Mouse (Mus musculus) lung, postnatal 0 days (tissue): ENCODE measurements around the gene 1700020A23Rik. TPM values are rescaled to one million over a fixed set of nuclear protein-coding genes. Genes with fewer than 3 reads are reported as not detected.
"Not testable (repeated sequence)": the region's sequence is repeated elsewhere in the genome, so short reads cannot be mapped to it uniquely, and the experiment has no call there.

ENCODE experiments used
- ATAC-seq: fragments of 200-750 bp; cut with Nextera tagmentation; 2 replicates; pipeline ENCODE4 v1.8.0; 2017; ENCODE audit warnings: moderate library complexity
- DNase-seq: peaks from one replicate; pipeline ENCODE4 v3.0.0-alpha.2; 2016; ENCODE audit warnings: low spot score
- H3K27ac ChIP-seq: fragments of 300-500 bp; sonication (generic); 2 replicates; pipeline ENCODE4 v1.5.1; 2014; ENCODE audit warnings: antibody characterized with exemption, mild to moderate bottlenecking, low read length, mixed read lengths
- H3K27me3 ChIP-seq: fragments of 300-500 bp; sonication (generic); replicated peaks from 2 replicates; pipeline ENCODE4 v1.6.1; 2014; ENCODE audit warnings: low read length, mixed read lengths; ENCODE audit not compliant: insufficient read depth
- H3K36me3 ChIP-seq: fragments of 300-500 bp; sonication (generic); 2 replicates; pipeline ENCODE4 v1.6.1; 2014; ENCODE audit warnings: low read length, mixed read lengths; ENCODE audit not compliant: insufficient read depth
- H3K4me1 ChIP-seq: fragments of 300-500 bp; sonication (generic); 2 replicates; pipeline ENCODE4 v1.6.1; 2014; ENCODE audit warnings: antibody characterized with exemption, low read depth, low read length, mixed read lengths; ENCODE audit not compliant: insufficient read depth
- H3K4me2 ChIP-seq: fragments of 300-500 bp; sonication (generic); replicated peaks from 2 replicates; pipeline ENCODE4 v1.6.1; 2014; ENCODE audit warnings: low read depth, mild to moderate bottlenecking, low read length, moderate library complexity, mixed read lengths
- H3K4me3 ChIP-seq: fragments of 300-500 bp; sonication (generic); 2 replicates; pipeline ENCODE4 v1.5.1; 2014; ENCODE audit warnings: low read depth, low read length
- H3K9ac ChIP-seq: fragments of 300-500 bp; sonication (generic); replicated peaks from 2 replicates; pipeline ENCODE4 v1.6.1; 2014; ENCODE audit warnings: low read depth, mild to moderate bottlenecking
- H3K9me3 ChIP-seq: fragments of 300-500 bp; sonication (generic); 2 replicates; pipeline ENCODE4 v1.6.1; 2016; ENCODE audit warnings: low read length, mixed read lengths
- CTCF ChIP-seq: IDR thresholded peaks from 2 replicates; pipeline ENCODE4 v1.5.1; 2016; ENCODE audit warnings: antibody characterized with exemption, mild to moderate bottlenecking
- EP300 ChIP-seq: IDR thresholded peaks from 2 replicates; pipeline ENCODE4 v1.6.1; 2016; ENCODE audit warnings: antibody characterized with exemption, mild to moderate bottlenecking, control low read depth
- WGBS: fragments of 180-500 bp; shearing (Covaris S2); extraction: QIAGEN DNeasy Blood & Tissue Kit; methylation state at CpG from one replicate; pipeline ENCODE4 v1.1.7; 2014; 5-methylcytosine and 5-hydroxymethylcytosine counted together
- polyA plus RNA-seq: library from polyadenylated mRNA; unstranded; fragments of >200 nt; fragmentation: Nextera tagmentation; extraction: Ambion mirVana; gene quantifications from 2 replicates; pipeline ENCODE4 v1.2.1, GENCODE M21; 2015

1700020A23Rik gene
- polyA plus RNA-seq, result not detected in 2 replicates

DNA sequence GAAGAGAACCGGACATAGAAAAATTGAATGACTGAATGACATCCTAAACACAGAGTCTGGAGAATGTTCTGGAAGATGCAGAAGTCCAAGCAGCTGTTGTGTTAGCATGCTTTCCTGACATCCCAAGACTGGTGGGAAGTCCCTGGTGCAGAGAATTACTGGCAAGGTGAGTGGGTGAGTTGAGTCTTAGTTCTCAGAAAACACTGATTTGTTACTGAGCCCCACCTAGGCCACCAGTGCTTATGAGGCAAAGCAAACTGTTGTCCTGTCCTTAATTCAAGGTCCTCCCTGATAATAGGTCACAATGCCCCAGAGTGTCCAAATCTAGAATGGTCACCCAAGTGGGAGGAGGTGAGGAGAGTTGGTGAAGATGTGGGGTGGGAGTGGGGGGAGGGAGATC lies at the start of gene 1700020A23Rik, which contains the start of gene Gm28372:
Gene 1700020A23Rik (plus strand): TSS at position 321 of the 400 bp plus-strand sequence.
Gene Gm28372 (plus strand): TSS at position 301 of the 400 bp plus-strand sequence.
- ATAC-seq, result no peak
- TF ChIP-seq EP300, result no peak
- no peak for TF ChIP-seq CTCF
- no peak for DNase-seq
- Histone ChIP-seq H3K36me3 (no peaks in the 10 kb centered on the region), H3K4me2 (no peak within 1 kb of the TSS), H3K9me3 (no peaks in the 10 kb centered on the region), H3K27ac (no peak within 1 kb of the TSS), H3K4me1 (no peaks in the 10 kb centered on the region), H3K4me3 (no peak within 1 kb of the TSS), H3K27me3 (no peaks in the 10 kb centered on the region), H3K9ac (no peak within 1 kb of the TSS)
- 92% methylated on average over 1 of the region's 1 CpGs for WGBS

GRCm38 (mm10) chr2:130357551-130357950 lies 47.5 kb upstream of the 1700020A23Rik start:
- Histone ChIP-seq H3K27ac (no peak overlapping the region), H3K4me2 (no peak overlapping the region), H3K4me3 (no peak overlapping the region), H3K27me3 (peaks cover 22% of the 10 kb centered on the region), H3K9ac (no peak overlapping the region), H3K9me3 (no peaks in the 10 kb centered on the region), H3K36me3 (no peaks in the 10 kb centered on the region), H3K4me1 (no peaks in the 10 kb centered on the region)
- ATAC-seq, result no peak
- WGBS, result 84% methylated on average over 5 of the region's 5 CpGs
- DNase-seq, result no peak
- TF ChIP-seq EP300, result no peak
- TF ChIP-seq CTCF, result no peak

GRCm38 (mm10) chr2:130358852-130359251 lies 46.2 kb upstream of the 1700020A23Rik start:
- DNase-seq (no peak), ATAC-seq (no peak)
- Histone ChIP-seq H3K9ac (no peak overlapping the region), H3K4me3 (no peak overlapping the region), H3K27ac (no peak overlapping the region), H3K4me1 (no peaks in the 10 kb centered on the region), H3K27me3 (peaks cover 28% of the 10 kb centered on the region), H3K36me3 (no peaks in the 10 kb centered on the region), H3K9me3 (no peaks in the 10 kb centered on the region), H3K4me2 (no peak overlapping the region)
- TF ChIP-seq CTCF (no peak), EP300 (no peak)
- WGBS, result 10% methylated on average over 5 of the region's 5 CpGs

GRCm38 (mm10) chr2:130362511-130363026 lies 42.5 kb upstream of the 1700020A23Rik start:
- H3K27me3 ChIP-seq, result peaks cover 28% of the 10 kb centered on the region
- peak; percentile 82 for TF ChIP-seq CTCF
- no peak for TF ChIP-seq EP300
- DNase-seq (peak; percentile 73), ATAC-seq (peak; percentile 46; the same call in 1 of the 2 replicates)
- no peak overlapping the region for H3K27ac ChIP-seq
- H3K9me3 ChIP-seq, result no peaks in the 10 kb centered on the region
- H3K9ac ChIP-seq, result no peak overlapping the region
- H3K4me2 ChIP-seq, result no peak overlapping the region
- no peaks in the 10 kb centered on the region for H3K4me1 ChIP-seq
- H3K4me3 ChIP-seq, result no peak overlapping the region
- no peaks in the 10 kb centered on the region for H3K36me3 ChIP-seq
- 6% methylated on average over 13 of the region's 14 CpGs for WGBS

DNA sequence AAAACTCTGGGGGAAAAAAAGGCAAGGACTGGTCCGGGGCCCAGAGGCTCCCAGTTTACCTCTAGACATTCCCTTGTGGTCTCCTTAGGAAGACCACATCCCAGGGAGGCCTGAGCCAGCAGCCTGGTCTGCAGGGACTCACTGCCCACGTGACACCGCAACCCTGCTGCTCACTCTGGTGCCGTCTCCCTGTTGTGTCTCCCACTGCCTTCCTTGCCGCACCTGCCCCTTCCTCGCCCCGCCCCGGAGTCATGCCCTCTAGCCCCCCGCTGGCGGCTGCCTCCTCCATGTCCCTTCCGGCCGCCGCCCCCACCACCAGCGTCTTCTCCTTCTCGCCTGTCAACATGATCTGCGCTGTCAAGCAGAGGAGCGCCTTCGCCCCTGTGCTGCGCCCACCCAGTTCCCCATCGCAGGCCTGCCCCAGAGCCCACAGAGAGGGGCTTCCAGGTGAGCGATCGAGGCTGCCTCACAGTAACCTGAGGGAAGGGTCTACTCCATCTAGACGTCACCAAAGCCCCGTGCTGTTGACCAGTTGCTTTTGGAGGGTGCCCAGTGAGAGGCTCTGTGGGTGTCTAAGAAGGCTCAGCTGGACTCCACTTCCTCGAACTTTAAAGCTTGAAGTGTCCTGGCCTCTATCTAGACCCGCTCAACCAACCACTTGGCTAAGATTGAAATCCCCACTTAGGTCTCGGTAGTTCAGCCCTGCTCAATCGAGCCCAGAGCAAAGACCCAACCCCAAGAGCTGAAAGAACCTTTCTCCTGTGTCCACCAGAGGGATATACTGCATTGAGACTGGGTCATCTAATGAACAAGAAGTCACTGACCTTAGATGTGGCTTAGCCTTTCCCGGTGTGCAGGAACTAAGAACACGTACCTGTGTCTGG lies 39.6 kb upstream of the 1700020A23Rik start:
- H3K27ac ChIP-seq, result no peak overlapping the region
- H3K27me3 ChIP-seq, result peaks cover 27% of the 10 kb centered on the region
- DNase-seq (peak; percentile 58), ATAC-seq (peak; percentile 52)
- peak overlapping the region; percentile 56 for H3K4me2 ChIP-seq
- WGBS, result 7% methylated on average over 26 of the region's 30 CpGs
- no peaks in the 10 kb centered on the region for H3K9me3 ChIP-seq
- TF ChIP-seq EP300, result no peak
- TF ChIP-seq CTCF, result peak; percentile 39
- no peaks in the 10 kb centered on the region for H3K36me3 ChIP-seq
- no peaks in the 10 kb centered on the region for H3K4me1 ChIP-seq
- H3K4me3 ChIP-seq, result peak overlapping the region; percentile 25
- no peak overlapping the region; the same call in 1 of the 2 replicates for H3K9ac ChIP-seq

- Histone ChIP-seq H3K9me3 (no peaks in the 10 kb centered on the region), H3K4me2 (no peak overlapping the region), H3K36me3 (no peaks in the 10 kb centered on the region), H3K4me3 (no peak overlapping the region), H3K4me1 (no peaks in the 10 kb centered on the region), H3K27ac (no peak overlapping the region), H3K9ac (0 out of 2 replicates have a peak overlapping the region, but pooled peaks have one; percentile 16), H3K27me3 (peaks cover 8% of the 10 kb centered on the region)
- WGBS, result 49% methylated on average over 4 of the region's 4 CpGs
- DNase-seq (no peak), ATAC-seq (no peak)
- TF ChIP-seq EP300 (no peak), CTCF (no peak)
These were observed 37.7 kb upstream of the 1700020A23Rik start for GRCm38 (mm10) chr2:130367386-130367785.

DNA sequence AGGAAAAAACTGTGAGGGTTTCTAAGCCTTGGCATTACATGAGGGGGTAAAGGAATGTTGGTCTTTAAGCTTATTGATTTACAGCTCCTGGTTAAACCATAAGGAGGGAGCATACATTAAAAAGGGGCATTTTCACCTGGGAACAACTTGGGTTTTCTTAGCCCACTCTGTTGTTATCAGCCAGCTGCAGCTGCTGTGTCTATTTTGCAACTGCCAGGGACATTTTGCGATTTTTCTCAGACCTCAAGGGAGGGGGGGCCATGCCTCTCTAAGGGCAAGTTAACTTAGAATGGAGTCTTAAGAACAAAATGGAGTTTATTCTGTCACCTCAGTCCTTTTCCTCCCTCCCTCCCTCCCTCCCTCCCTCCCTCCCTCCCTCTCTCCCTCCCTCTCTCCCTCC lies 32.0 kb upstream of the 1700020A23Rik start:
- H3K4me1 ChIP-seq, H3K4me3 ChIP-seq, H3K27ac ChIP-seq, DNase-seq, H3K9me3 ChIP-seq, ATAC-seq, H3K9ac ChIP-seq, H3K36me3 ChIP-seq, H3K27me3 ChIP-seq, H3K4me2 ChIP-seq: not testable (repeated sequence)
- 39% methylated on average over 1 of the region's 1 CpGs for WGBS
